Mouse (Mus musculus) WW6 (cell line): Measurements from ENCODE around the gene 3110082I17Rik.

ENCODE experiments used
- DNase-seq: peaks from one replicate; pipeline ENCODE4 v3.0.0-alpha.2; 2013; ENCODE audit warnings: low read depth, low spot score

The 3110082I17Rik gene

DNA sequence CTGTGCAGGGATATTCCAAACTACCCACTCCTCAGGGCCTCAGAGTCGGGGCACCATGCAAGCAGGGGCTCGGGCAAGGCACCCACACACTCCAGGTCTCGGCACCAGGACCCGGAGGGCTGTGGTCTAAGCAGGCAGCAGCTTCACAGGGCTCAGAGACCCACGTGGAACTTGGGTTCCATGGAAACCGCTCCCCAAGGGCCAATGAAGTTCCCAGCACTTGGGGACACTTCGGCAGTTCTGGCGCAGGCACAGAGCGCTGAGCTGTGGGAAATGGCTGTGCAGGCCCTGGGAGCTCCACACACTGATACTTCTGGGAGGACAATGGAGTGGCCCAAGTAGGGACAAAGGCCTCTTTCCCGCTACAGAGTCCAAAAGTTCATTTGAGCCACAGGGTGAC lies 7.3 kb downstream of the 3110082I17Rik start:
- no peak for DNase-seq

- DNase-seq, result no peak
Observed at GRCm38 (mm10) chr5:139449926-139450325, 10.4 kb downstream of the 3110082I17Rik start.

GRCm38 (mm10) chr5:139449161-139449791 lies 11.1 kb downstream of the 3110082I17Rik start:
- DNase-seq, result no peak

- no peak for DNase-seq
Observed at GRCm38 (mm10) chr5:139448025-139448424, 12.3 kb downstream of the 3110082I17Rik start.

- DNase-seq, result no peak
Observed at GRCm38 (mm10) chr5:139445258-139445657, 15.1 kb downstream of the 3110082I17Rik start.

GRCm38 (mm10) chr5:139442962-139443361 lies 17.4 kb downstream of the 3110082I17Rik start:
- DNase-seq, result no peak

DNA sequence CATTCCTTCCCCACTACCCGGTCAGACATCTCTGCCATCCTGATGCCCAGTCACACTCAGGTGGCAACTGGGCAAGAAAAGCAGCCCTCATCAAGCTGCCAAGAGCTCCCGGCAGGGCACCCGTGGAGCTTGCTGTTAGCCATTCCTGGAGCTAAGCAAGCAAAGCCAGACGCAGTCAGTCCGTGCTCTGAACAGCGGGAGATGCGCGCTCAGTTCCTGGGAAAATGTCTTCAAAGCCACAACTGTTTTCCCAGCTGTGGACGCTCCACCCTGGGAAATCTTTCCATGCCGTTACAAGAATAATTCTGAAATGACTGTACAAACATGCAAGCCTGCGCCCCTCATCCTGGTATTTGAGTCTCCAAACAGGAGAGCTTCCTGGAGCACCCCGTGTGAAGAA lies 17.9 kb downstream of the 3110082I17Rik start:
- DNase-seq, result no peak

DNA sequence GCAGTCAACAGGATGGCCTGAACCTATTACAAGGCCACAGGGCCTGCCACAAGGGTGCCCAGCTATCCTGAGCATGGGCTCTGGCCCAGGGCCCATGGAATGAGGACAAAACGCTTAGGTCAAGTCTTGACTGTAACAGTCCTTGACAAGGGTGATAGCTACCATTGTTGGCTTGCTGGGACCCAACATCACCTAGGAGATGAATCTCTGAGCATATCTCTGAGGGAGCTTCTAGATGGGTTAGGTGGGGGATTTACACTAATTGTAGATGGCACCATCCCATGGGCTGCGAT lies 18.7 kb downstream of the 3110082I17Rik start:
- no peak for DNase-seq

- DNase-seq, result no peak
Observed at GRCm38 (mm10) chr5:139440926-139441725, 19.2 kb downstream of the 3110082I17Rik start.

DNA sequence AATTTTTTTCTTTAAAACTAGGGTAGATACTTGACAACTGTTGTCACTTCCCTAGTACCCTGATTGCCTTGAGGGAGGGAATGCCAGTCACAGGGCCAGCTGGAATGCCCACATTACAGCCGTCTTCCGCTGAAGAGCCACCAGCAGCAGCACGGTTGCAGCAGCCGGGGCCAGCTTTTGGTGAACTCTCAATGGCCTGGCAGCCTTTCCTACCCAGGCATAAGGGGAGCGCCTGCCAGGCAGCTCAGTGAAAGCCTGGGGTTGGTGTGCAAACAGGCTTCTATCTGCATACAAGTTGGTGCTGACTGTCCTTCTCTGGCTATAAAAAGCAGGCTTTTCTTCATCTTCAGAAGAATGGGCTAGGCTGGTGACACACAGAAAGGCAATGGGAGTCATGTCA lies 19.9 kb downstream of the 3110082I17Rik start:
- no peak for DNase-seq

- no peak for DNase-seq
Observed at GRCm38 (mm10) chr5:139438440-139438839, 21.9 kb downstream of the 3110082I17Rik start.

- DNase-seq, result no peak
Observed at GRCm38 (mm10) chr5:139437769-139438168, 22.6 kb downstream of the 3110082I17Rik start.

DNA sequence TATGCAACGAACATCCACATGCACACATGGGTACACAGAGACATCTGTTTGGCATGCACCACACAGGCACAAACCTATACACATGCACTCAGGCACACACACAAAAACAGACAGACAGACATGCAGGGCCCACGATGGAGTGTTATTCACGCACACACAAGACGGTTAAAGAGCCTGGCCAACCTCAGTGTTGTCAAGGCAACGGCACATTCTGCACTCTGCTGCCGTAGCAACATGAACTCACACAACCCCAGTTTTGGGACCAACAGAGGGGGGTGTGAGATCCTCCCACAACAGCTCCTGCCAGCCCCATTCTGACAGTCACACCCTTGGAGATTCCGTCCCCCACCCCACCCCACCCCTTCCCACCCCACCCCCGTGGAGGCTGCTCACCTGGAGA lies 25.4 kb downstream of the 3110082I17Rik start:
- no peak for DNase-seq

DNA sequence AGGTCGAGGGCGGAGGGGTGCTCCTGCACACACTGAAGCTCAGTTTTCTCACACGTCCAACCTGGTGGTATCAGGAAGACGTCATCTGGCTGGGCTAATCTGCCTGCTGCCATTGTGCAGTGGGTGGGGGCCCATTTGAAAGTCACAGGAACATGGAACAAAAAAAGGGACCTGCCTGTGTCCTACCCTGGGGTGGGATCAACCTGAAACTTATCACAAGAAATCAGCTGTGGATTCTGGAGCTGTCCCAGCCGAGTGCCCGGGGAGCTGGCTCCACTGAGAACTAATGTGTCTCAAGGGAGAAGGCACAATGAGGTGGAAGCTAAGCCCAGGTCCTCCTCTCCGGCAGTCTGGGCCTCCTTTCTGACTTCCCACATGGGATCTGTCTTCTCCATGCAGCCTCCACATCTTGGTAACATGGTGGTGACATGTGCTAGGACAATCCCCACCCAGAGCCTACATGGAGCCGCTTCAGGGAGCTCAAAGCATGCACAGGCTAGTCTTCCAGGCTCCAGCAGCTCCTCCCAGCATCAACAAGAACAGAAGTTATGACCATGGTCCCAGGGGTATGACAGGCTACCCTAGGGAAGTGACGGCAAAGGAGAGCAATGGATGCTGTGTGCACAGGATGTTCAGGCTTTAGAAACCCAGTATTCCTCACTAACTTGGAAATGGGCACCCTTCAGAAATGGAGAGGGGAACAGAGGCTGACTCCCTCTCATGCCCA lies 26.3 kb downstream of the 3110082I17Rik start:
- no peak for DNase-seq

GRCm38 (mm10) chr5:139432747-139433508 lies 27.4 kb downstream of the 3110082I17Rik start:
- no peak for DNase-seq

DNA sequence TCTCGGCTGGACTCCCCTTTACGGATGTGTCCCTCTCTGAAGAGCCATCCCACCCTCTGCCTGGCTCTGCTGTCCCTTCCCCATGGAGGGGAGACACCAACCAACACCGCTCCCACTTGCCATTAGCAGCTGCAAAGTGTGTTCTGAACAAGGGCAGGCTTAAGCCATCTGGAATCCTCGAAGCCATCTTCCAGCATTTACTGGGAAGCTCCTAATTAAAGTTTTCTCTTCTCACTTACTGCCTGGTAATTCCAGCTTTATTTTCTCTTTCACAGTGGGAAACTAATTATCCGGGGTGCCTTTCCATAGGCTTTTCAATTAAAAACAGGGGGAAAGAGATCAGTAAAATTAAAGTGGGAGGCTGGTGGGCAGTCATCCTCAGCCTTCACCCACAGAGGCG lies 28.0 kb downstream of the 3110082I17Rik start:
- no peak for DNase-seq

DNA sequence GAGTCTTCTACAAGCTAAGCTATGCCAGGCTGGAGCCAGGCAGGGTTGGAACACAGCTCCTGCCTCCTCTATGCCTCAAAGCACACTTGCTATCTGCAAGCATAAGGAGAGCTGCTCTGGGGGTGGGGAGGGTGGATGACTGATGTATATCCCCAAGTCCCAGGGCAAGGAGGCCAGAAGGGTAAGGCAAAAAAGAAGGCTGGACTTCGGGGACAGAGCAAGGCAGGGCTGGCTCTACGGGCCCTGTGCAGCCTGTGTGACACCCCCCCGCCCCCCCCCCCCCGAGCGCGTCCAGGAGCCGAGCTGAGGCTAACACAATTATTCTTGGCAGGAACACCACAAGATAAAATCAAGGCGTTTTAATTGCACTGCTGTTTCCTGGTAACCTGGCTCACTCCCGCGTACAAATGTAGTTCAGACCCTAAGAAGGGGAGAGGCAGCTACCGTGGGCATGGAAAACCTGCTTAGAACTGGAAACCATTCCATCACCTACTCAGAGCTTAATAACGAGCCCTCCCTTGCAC lies 30.4 kb downstream of the 3110082I17Rik start:
- DNase-seq, result no peak

DNA sequence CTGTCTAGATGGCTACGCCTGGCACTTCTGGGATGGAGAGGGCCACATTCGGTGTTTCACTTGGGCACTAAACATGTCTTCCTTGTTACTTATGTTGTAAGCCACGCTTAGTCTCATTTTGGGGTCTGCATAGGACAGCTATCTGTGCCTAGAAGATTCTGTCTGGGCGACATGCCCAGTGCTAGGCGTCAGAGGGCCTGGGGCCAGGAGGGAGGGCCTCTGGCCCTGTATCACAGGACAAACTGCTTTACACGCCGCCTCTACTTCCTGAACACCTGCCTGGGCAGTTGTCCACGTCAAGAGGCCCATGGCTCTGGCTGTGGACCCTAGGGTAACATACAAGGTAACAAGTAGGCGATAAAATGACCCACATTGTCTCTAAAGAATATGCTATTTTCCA lies 32.3 kb downstream of the 3110082I17Rik start:
- no peak for DNase-seq

GRCm38 (mm10) chr5:139427001-139427400 lies 33.3 kb downstream of the 3110082I17Rik start:
- DNase-seq, result no peak

- DNase-seq, result no peak
Observed at GRCm38 (mm10) chr5:139425198-139425597, 35.1 kb downstream of the 3110082I17Rik start.

GRCm38 (mm10) chr5:139423026-139423865 lies 37.1 kb downstream of the 3110082I17Rik start, which contains the start of gene Gper1:
Gene Gper1 (plus strand): TSS chr5:139423151.
- no peak for DNase-seq
